Mouse (Mus musculus) layer of hippocampus, postnatal 10 days (tissue): ENCODE results near the gene Ddx39b. TPM values are rescaled to one million over a fixed set of nuclear protein-coding genes. Genes with fewer than 3 reads are reported as not detected.
"Not testable (repeated sequence)": the region's sequence is repeated elsewhere in the genome, so short reads cannot be mapped to it uniquely, and the experiment has no call there.

Source experiments
- DNase-seq, 2 experiments: peaks; one replicate each; pipeline ENCODE4 v3.0.0; 2021; ENCODE audit warnings: low spot score in 2 of 2
- total RNA-seq, 2 experiments: library from RNA; stranded (reverse); gene quantifications; 2 replicates each; pipeline ENCODE4 v1.2.3; 2021

Gene Ddx39b
- total RNA-seq, 2 experiments from 2014 or later: 257 to 272 TPM

DNA sequence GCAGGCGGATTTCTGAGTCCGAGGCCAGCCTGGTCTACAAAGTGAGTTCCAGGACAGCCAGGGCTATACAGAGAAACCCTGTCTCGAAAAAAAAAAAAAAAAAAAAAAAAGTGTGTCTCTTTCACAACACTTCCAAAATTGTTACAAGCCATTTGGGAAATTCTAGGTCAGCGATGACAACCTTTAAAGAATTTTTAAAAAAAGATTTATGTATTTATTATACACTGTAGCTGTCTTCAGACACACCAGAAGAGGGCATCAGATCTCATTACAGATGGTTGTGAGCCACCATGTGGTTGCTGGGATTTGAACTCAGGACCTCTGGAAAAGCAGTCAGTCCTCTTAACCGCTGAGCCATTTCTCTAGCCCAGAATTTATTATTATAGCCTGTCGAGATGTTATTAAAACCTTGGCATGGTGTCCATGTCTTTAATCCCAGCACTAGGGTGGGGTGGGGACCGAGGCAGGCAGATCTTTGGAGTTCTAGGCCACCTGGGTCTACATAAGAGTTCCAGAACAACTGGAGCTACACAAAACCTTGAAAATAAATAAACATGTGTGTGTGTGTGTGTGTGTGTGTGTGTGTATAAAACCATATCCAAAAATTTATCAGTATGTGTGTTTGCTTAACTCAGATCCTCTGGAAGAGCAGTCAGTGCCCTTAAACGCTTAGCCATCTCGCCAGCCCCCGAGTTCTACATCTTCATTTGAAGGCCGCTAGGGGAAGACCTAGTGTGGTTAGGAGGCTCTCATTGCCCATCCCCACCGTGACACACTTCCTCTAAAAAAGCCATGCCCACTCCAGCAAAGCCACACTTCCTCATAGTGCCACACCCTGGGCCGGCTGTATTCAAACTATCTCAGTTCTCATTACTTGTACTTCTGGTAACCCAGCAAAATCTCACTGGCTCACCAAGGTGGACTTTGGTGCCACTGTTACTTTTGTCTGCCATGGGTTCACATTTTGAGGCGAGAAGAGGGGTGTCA is 17.2 kb downstream of the Ddx39b start:
- no peak for DNase-seq

DNA sequence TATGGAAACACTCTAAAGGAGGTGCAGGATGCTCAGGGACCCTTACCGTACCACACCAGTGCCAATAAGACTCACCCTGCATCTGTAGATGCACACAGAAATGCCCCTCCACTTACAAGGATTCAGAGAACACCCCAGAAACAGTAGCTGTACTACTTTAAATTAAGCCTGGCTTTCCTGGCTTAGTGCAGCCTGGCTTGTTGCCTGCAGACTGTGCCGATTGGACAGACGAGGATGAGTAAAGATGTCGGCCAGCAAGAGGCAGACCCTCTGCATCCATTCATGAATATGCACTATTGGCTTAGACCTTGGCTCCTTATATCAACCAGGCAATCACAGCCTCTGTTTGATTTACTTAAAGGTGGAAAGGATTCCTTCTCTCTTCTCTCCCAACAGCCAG is 18.1 kb downstream of the Ddx39b start:
- no peak for DNase-seq

DNA sequence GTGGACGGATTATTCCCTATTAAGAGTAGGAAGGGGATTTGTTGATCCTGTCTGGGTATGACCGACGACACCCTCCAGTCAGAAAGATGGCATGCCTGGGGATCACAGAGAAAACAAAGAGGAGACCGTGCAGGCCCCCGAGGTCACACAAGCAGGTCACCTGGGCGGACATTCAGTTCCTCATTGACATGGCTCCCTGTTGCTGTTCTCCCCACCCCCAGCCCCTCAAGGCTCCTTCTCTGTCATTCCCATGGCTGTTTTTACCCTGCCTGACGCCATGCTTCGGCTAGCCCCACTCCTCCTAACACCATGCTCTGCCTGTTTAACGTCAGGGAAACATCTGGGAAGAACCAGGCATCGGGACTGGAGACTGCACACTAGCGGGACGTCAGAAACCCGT is 20.1 kb downstream of the Ddx39b start:
- DNase-seq: no peak

DNA sequence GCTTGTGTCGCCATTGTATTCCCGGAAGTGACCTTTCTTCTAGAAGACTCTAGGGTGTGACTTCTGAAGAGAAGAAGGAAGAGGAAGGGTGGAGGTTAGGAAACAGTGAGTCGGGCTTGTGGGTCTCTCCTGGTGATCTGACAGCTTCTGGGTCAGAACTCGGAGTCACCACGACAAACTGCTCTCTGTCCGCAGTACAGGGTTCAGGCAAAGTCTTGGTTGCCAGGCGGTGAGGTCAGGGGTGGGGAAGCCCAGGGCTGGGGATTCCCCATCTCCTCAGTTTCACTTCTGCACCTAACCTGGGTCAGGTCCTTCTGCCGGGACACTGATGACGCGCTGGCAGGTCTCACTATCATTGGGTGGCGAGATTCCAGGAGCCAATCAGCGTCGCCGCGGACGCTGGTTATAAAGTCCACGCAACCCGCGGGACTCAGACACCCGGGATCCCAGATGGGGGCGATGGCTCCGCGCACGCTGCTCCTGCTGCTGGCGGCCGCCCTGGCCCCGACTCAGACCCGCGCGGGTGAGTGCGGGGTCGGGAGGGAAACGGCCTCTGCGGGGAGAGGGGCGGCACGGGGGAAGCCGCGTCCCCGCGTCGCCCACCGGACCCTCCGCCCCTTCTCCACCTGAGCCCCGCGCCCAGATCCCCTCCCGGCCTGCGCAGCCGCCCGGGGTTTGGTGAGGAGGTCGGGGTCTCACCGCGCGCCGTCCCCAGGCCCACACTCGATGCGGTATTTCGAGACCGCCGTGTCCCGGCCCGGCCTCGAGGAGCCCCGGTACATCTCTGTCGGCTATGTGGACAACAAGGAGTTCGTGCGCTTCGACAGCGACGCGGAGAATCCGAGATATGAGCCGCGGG is 21.3 kb downstream of the Ddx39b start, which contains the start of gene H2-D1:
Gene H2-D1 (plus strand): TSS at position 67 of the 859 bp plus-strand sequence.
- DNase-seq: peak; percentile 99 to 100

DNA sequence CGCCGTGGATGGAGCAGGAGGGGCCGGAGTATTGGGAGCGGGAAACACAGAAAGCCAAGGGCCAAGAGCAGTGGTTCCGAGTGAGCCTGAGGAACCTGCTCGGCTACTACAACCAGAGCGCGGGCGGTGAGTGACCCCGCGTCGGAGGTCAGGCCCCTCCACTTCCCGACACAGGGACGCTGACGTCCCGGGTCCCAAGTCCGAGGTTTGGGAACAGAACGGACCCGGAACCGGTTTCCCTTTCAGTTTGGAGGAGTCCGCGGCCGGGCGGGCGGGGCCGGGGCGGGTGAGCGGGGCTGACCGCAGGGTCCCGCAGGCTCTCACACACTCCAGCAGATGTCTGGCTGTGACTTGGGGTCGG is 22.0 kb downstream of the Ddx39b start:
- DNase-seq: no peak

DNA sequence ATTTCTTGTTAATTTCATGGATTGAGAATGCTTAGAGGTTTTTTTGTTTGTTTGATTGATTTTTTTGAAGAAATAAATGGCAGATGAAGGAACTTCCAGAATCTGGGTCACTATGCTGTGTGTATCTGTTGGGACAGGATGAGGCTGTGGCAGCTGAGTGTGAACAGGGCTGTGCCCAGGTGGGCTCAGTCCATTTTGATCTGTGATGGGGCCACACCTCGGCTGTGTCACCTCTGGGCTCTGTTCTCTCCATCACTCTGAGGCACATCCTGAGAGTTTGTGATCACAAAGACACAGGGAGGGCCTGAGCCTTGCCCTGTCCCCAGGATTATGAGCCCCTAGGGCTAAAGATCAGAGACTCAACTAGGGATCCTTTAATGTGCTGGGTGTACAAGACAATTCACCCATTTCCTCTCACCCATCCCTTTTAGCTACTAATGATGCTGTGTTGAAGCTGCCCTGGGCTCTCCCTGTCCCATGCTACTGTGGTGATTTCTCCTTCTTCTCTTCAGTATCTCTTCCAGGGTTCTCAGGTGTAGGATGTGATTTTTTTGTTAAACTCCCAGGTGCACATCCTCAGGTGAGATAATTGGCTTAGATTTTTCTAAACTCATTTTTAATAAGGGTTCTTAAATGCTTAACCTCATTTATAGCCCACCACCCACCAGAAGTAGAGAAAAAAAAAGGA is 26.0 kb downstream of the Ddx39b start:
- DNase-seq: no peak

DNA sequence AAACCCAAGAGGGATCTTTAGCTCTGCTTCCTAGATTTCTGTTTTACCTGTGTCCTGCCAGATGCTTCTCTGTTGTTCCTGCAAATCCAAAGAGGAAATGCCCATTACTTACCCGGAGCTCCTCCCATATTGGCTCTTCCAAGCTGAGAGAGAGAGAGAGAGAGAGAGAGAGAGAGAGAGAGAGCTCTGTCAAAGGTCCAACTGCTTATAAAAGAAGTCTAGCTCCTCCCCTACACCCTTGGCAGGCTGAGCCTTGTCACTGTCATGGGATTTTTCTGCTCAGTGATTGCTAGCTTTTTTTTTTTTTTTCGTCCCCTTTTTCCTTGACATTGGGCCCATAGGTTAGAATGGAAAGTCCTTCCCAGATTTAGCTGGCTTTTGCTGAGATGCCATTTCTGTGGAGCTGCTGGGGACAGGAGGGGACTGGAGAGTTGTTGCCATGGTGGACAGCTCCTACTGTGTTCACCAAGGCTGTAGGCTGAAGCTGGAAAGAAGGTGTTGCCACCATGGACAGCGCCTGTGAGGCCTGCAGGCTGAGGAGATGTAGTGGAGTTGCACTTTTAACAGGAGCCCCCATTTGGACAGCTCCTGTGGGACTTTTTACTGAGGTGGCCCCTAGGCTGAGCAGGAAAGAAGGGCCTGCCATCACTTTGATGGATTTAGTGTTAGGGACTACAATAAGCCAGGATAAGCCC is 28.3 kb downstream of the Ddx39b start:
- DNase-seq: no peak

DNA sequence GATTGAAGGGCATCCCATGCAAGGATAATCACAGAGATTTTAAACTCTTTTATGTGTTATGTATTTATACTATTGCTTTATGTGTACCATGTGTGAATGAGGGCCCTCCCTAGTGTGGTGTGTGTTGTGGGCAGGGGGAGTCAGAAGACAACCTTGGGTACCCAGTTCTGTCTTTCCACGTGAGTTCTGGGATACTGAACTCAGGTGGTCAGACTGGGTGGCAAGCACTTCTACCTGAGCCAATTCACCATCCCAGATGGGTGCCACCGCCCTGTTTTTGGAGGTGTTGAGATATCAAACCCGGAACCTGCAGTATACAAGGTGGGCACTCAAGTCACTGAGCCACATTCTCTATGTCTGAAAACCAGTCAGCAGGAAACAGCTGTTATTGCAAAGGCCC is 30.7 kb downstream of the Ddx39b start:
- no peak for DNase-seq

DNA sequence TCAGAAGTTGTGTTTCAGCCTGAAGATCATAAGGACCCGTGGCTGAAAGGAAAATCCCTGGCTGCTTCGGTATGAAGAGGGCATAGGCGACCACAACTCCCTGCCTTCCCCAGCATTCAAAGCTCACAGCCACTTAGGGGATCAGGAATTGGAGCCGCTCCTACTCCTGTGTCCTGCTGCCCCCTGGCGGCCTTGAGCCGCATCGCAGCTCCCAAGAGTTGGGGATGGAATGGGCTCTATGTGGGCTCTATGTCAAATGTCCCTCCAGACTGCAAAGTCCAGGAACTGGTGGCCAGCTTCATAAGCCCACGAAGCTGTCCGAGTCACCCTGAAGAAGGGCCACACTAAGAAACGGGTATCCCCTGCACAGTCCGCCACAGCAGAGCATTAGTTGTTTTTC is 33.2 kb downstream of the Ddx39b start:
- peak; percentile 89 to 93 for DNase-seq

DNA sequence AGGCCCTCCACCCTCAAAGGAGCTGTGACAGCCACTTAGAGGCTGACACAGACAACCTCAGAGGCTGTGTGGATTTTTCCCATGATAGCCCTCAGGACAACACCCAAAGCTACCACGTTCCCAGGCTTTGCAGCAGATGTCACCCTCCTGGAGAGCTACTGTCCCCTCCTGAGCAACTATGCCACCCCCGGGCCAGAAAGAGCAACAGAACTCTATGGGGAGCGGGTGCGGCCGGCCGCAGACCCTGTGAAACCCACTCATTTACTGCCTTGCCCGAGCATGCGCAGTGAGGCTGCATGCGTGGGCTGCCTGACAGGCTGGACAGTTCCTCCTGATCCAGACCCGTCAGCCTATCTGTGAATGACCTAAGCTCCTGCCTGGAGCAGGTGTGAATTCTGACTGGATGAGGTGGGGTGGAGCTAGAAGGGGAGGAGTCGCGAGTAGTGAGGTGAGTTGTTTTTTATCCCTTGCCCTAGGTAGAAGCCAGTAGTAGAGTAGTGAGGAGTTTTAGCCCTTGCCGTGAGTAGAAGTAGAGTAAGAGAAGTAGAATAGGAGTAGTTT is 34.8 kb downstream of the Ddx39b start:
- no peak for DNase-seq

DNA sequence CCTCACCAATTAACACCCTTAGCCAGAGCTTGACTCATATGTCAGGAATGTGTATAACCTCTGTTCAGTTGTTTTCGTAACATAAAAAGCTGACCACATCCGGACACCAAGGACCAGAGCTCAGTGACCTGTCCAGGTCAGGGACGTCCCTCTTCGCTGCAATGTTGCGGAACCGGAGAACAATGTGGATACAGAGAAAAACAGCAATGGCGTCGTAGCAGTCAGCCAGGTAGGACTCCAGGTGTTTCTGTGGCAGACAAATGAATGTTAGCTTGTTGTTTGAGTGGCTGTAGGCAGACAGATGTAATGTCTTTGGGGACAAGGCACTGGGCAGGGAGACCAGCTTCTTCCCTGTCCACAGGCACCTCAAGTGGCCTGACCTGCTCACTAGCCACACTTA is 36.5 kb downstream of the Ddx39b start:
- no peak for DNase-seq

DNA sequence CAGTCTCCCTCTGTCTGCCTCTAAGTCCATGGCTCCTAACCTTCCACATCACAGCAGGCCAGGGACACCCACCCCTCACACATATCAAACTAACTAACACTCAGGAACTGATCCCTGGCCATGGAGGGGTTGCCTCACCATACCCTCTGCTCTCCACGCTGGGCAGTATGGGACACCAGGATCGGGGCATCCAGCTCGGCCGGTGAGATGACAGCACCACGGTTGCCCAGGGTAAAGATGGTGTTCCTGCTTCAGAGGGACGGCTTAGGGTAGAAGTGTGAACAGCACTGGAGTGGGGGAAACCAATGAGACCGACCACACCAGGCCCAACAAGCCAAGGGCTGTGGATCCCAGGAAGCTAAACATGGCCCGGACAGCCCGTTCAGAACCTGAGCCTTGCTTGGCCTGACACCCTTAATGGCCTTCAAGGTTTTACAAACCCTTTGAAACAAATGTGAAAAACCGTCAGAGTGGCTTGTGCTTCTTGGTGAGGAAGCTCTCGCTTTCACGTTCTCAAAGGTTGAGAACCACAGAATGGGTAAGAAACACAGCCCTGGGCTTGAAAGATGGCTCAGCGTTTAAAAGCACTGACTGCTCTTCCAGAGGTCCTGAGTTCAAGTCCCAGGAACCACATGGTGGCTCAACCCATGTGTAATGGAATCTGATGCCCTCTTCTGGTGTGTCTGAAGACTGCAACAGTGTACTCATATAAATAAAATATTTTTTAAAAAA is 37.6 kb downstream of the Ddx39b start:
- no peak for DNase-seq

DNA sequence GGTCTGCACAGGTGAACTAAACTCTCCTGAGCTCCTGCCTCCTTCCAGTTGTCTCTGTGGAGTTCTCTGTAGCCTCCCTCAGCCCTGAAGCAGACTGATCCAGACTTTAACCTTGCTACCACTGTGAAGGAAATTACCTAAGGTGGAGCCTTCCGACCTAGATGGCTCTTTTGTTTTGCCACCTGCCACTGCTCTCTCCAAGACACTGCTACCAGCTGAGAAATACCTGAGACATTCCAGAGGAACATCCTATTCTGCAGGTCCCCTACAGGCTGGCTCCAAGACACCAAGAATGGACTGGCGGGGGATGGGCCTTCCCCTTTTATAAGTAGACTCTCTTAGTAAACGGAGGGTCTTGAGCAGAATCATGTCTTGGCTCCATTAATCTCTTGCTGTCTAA is 38.7 kb downstream of the Ddx39b start:
- no peak for DNase-seq

DNA sequence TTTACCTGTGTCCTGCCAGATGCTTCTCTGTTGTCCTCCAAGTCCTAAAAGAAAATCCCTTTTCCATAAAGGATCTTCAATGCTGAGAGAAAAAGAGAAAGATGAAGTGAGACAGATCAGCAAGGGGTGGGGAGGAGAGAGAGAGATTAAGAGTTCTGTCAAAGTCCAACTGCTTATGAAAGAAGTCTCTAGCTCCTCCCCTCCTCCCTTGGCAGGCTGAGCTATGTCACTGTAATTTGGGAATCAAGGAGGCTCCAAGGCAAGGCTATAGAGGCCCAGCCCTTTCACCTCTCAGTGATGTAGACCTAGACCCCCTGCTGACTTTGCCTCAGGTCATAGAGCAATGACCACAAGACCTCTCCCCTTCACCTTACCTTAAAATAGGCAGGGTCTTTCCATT is 43.9 kb downstream of the Ddx39b start:
- DNase-seq: no peak

DNA sequence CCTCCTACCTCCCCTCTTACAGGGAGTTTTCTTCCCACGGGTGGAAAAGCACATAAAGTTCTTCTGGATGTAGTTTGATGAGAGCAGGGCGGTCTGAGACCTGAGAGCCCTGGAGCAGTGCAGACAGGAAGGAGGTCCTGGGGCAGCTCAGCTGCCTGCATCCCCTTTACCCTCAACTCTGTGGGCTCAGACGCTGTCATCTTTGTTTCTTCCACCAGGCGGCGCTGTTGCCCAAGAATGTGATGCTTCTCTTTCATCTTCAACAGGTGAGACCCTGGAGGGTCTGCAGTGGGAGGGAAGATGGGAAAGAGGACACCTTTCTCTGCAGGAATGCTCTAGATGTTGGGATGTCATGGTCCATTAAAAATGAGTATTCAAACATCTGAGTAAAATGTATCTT is 54.2 kb downstream of the Ddx39b start:
- peak; percentile 67 for DNase-seq

DNA sequence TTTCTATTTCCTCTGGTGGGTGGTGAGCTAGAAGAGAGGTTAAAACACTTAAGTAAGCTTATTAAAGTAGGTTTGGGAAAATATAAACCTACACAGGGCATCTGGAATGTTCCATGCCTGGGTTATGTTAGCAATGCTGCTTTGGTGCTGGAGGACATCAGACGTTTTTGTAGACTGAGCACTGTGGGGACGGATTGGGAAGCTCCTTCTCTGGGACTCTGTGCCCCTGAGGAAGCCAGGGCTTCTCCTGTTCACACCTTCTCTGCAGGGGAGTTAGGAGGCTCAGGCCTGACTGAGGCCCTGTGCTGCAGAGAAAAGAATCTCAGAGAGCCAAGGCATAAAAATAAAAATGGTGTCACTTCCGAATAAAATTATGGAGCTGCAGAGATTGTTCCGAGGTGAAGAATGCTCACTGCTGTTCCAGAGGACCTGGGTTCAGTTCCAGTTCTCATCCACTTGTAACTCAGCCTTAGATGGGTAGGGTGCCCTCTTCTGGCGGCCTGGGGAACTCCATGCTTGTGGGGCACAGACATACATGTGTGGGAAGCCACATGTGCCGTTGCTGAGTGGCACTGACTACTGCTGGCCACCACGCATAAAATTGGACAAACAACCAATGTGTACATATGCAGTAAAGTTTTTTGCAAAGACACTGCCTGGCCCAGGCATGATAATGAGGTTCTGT is 58.9 kb downstream of the Ddx39b start:
- DNase-seq: not testable (repeated sequence)

DNA sequence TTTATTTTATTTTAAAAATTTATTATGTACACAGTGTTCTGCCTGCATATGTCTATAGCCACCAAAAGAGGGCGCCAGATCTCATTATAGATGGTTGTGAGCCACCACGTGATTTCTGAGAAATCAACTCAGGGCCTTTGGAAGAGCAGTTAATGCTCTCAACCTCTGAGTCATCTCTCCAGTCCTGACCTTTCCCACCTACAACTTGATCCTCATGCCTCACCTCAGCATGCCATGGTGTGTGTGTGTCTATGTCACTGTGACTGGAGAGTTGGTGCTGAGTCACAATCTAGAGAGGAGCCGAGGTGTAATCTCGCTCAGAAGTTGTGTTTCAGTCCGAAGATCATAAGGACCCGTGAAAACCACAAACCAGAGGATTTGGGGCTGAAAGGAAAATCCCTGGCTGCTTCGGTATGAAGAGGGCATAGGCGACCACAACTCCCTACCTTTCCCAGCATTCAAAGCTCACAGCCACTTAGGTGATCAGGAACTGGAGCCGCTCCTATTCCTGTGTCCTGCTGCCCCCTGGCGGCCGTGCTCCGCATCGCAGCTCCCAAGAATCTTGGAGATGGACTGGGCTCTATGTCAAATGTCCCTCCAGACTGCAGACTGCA is 60.2 kb downstream of the Ddx39b start:
- peak; percentile 94 to 96 for DNase-seq

DNA sequence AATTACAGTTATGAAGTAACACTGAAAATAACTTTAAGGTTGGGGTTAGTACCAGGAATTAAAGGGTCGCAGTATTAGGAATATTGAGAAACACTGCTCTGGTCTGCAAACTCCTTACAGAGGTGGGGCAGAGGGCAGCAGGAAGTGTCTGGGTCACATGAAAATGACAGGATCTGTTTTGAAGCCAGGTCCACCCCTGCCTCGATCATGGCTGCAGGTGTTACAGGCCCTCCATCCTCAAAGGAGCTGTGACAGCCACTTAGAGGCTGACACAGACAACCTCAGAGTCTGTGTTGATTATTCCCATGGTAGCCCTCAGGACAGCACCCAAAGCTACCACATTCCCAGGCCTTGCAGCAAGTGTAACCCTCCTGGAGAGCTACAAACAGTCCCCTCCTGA is 61.7 kb downstream of the Ddx39b start:
- no peak for DNase-seq
